Mouse (Mus musculus): ENCODE data around the gene Ctdsp1. TPM values are rescaled to one million over a fixed set of nuclear protein-coding genes. Genes with fewer than 3 reads are reported as not detected.

Ctdsp1 gene
- total and polyA plus RNA-seq, 3 experiments = 122 to 137 (median 122) TPM

DNA sequence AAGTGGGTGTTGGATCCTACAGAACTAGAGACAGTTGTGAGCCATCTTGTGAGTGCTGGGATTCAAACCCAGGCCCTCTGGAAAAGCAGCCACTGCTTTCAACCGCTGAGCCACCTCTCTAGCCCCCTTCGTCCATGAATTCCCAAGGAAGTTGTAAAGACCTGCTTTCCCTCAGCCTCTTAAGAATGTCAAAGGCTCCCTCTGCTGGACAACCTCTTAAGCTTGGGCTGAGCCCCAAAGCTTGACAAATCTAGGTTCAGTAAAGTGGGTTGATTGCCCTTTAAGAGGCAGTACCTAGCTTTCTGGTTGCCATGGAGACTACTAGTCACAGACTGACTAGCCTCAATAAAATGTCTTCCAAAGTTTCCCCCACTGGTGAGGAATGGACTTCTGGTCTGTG, 29.5 kb upstream of the Ctdsp1 start, which contains the start of gene Catip:
TSS of gene Catip (plus strand) at position 297 of the 400 bp plus-strand sequence.
- TF ChIP-seq CTCF (IDR thresholded peaks at IDR 0.05) (peak; percentile 92), POLR2A (IDR thresholded peaks at IDR 0.05; ENCODE audit: insufficient read depth, low read depth, low read length) (no peak), EP300 (IDR thresholded peaks at IDR 0.05; ENCODE audit: insufficient read depth, low read depth, low read length) (peak; percentile 66; the same call in 1 of the 2 replicates)
- DNase-seq = peak; percentile 72
- Histone ChIP-seq H3K79me2 (replicated peaks; ENCODE audit: control insufficient read depth, insufficient read depth, low read length) (no peaks in the 10 kb centered on the region), H3K4me3 (no peak within 1 kb of the TSS), H3K27ac (peak within 1 kb of the TSS; percentile 67; the same call in 1 of the 2 replicates), H3K27me3 (ENCODE audit: control insufficient read depth, insufficient read depth, low read length) (no peaks in the 10 kb centered on the region), H3K4me1 (ENCODE audit: control insufficient read depth, insufficient read depth, low read length) (peaks cover 19% of the 10 kb centered on the region), H3K36me3 (ENCODE audit: control insufficient read depth, insufficient read depth, low read length) (no peaks in the 10 kb centered on the region), H3K9ac (ENCODE audit: low read depth, low read length) (no peak within 1 kb of the TSS)
- WGBS = 3% methylated on average over 2 of the region's 2 CpGs
- intact Hi-C loops (cut with DNase I) = loop anchor here (1.0 to 5.0 kb wide), 6 partner anchors 29 to 157 kb away; partner anchors contain the start of gene Ctdsp1

DNA sequence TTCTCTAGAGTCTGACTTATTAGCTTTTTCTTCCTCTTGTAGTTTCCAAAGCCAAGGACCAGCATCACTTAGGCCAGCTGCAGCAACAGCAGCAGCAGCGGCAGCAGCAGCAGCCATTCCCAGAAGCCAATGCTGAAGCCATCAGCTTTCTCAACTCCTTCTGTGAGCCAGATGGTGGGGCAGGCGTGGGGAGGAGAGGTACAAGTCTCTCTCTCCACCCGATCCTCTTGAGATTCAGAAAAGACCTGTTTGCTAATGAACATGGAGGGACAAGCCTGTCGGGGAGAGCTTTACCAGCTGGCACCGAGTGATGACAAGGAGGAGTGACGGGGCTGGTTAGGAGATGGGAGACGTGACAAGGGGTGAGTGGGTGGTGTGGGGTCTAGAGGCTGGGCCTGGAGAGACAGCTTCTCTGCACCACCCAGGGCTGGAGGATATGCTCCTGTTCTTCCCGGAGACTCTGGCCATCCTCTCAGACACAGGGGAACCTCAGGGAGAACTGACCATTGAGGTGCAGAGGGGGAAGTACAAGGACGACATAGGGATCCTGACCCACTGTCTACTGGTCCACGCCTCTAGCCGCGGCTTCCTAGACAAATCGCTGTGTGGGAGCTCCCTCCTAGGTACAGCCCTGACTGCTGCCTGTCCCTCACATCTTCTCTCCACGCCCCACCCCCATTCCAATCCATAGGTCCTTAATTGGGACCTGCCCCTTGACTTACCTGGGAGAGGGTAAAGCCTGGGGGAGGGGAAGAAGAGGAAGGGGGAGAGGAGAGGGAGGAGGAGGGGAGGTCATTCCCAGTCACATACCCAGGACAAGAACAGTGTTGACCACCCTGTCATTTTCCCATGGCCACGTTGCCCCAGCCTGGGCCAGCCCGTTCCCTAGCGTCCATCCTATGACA, 28.7 kb upstream of the Ctdsp1 start:
- no peak for TF ChIP-seq CTCF (IDR thresholded peaks at IDR 0.05)
- TF ChIP-seq EP300 (IDR thresholded peaks at IDR 0.05; ENCODE audit: insufficient read depth, low read depth, low read length) = no peak
- no peak for TF ChIP-seq POLR2A (IDR thresholded peaks at IDR 0.05; ENCODE audit: insufficient read depth, low read depth, low read length)
- Histone ChIP-seq H3K27ac (peak overlapping the region; percentile 67), H3K9ac (ENCODE audit: low read depth, low read length) (no peak overlapping the region), H3K27me3 (ENCODE audit: control insufficient read depth, insufficient read depth, low read length) (no peaks in the 10 kb centered on the region), H3K4me3 (no peak overlapping the region), H3K79me2 (replicated peaks; ENCODE audit: control insufficient read depth, insufficient read depth, low read length) (no peaks in the 10 kb centered on the region), H3K36me3 (ENCODE audit: control insufficient read depth, insufficient read depth, low read length) (no peaks in the 10 kb centered on the region), H3K4me1 (ENCODE audit: control insufficient read depth, insufficient read depth, low read length) (peaks cover 19% of the 10 kb centered on the region)
- no peak for DNase-seq
- intact Hi-C loops (cut with DNase I) = loop anchor here (1.0 to 5.0 kb wide), 4 partner anchors 49 to 135 kb away; no protein-coding TSS in a partner anchor
- 62% methylated on average over 17 of the region's 17 CpGs for WGBS

GRCm38 (mm10) chr1:74363437-74363836, 27.9 kb upstream of the Ctdsp1 start:
- Histone ChIP-seq H3K4me1 (ENCODE audit: control insufficient read depth, insufficient read depth, low read length) (peaks cover 23% of the 10 kb centered on the region), H3K36me3 (ENCODE audit: control insufficient read depth, insufficient read depth, low read length) (no peaks in the 10 kb centered on the region), H3K27ac (peak overlapping the region; percentile 67), H3K27me3 (ENCODE audit: control insufficient read depth, insufficient read depth, low read length) (no peaks in the 10 kb centered on the region), H3K79me2 (replicated peaks; ENCODE audit: control insufficient read depth, insufficient read depth, low read length) (no peaks in the 10 kb centered on the region), H3K4me3 (no peak overlapping the region), H3K9ac (ENCODE audit: low read depth, low read length) (no peak overlapping the region)
- intact Hi-C loops (cut with DNase I) = loop anchor here (5.0 kb wide), 2 partner anchors 89 to 136 kb away; no protein-coding TSS in a partner anchor
- no peak for TF ChIP-seq EP300 (IDR thresholded peaks at IDR 0.05; ENCODE audit: insufficient read depth, low read depth, low read length)
- TF ChIP-seq POLR2A (IDR thresholded peaks at IDR 0.05; ENCODE audit: insufficient read depth, low read depth, low read length) = no peak
- no peak for TF ChIP-seq CTCF (IDR thresholded peaks at IDR 0.05)
- DNase-seq = peak in 1 of 2 experiments; percentile 43
- WGBS = 38% methylated on average over 5 of the region's 5 CpGs

DNA sequence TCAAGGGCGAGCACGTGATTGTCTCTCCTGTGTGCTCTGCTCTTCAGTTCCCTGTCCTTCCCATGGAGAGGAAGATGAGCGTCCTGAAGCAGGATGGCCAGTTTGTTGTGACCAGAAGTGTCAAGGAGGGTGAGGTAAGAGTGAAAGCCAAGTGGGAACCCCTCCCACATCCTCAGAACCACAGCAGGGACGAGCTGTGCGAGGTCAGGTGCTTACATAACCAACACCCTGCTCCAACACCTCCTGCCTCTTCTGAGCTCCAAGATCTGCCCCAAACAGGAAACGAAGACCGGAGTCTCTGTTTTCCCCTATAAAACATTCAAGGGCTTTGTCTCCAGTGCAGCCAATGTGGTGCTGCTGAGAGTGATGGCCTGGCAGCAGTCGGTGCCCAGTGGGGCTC, 27.0 kb upstream of the Ctdsp1 start:
- TF ChIP-seq CTCF (IDR thresholded peaks at IDR 0.05) (no peak), EP300 (IDR thresholded peaks at IDR 0.05; ENCODE audit: insufficient read depth, low read depth, low read length) (no peak; the same call in 1 of the 2 replicates), POLR2A (IDR thresholded peaks at IDR 0.05; ENCODE audit: insufficient read depth, low read depth, low read length) (no peak)
- H3K27me3 ChIP-seq (ENCODE audit: control insufficient read depth, insufficient read depth, low read length) = no peaks in the 10 kb centered on the region
- H3K4me3 ChIP-seq = no peak overlapping the region
- intact Hi-C loops (cut with DNase I) = loop anchor here (5.0 kb wide), 2 partner anchors 88 to 137 kb away; no protein-coding TSS in a partner anchor
- peak overlapping the region; percentile 67 for H3K27ac ChIP-seq
- H3K79me2 ChIP-seq (replicated peaks; ENCODE audit: control insufficient read depth, insufficient read depth, low read length) = no peaks in the 10 kb centered on the region
- WGBS = 46% methylated on average over 8 of the region's 8 CpGs
- H3K36me3 ChIP-seq (ENCODE audit: control insufficient read depth, insufficient read depth, low read length) = no peaks in the 10 kb centered on the region
- peaks cover 26% of the 10 kb centered on the region for H3K4me1 ChIP-seq (ENCODE audit: control insufficient read depth, insufficient read depth, low read length)
- 0 out of 2 replicates have a peak overlapping the region, but pooled peaks have one; percentile 15 for H3K9ac ChIP-seq (ENCODE audit: low read depth, low read length)
- DNase-seq = no peak

GRCm38 (mm10) chr1:74367886-74368645, 23.2 kb upstream of the Ctdsp1 start:
- DNase-seq = peak; percentile 79 to 85
- TF ChIP-seq EP300 (IDR thresholded peaks at IDR 0.05; ENCODE audit: insufficient read depth, low read depth, low read length) (0 out of 2 replicates have a peak, but pooled peaks have one; percentile 6), CTCF (IDR thresholded peaks at IDR 0.05) (peak; percentile 43), POLR2A (IDR thresholded peaks at IDR 0.05; ENCODE audit: insufficient read depth, low read depth, low read length) (peak; percentile 70)
- intact Hi-C loops (cut with DNase I) = no loop called here
- Histone ChIP-seq H3K27me3 (ENCODE audit: control insufficient read depth, insufficient read depth, low read length) (no peaks in the 10 kb centered on the region), H3K79me2 (replicated peaks; ENCODE audit: control insufficient read depth, insufficient read depth, low read length) (no peaks in the 10 kb centered on the region), H3K4me1 (ENCODE audit: control insufficient read depth, insufficient read depth, low read length) (peaks cover 20% of the 10 kb centered on the region), H3K36me3 (ENCODE audit: control insufficient read depth, insufficient read depth, low read length) (no peaks in the 10 kb centered on the region), H3K4me3 (peak overlapping the region; percentile 18), H3K27ac (peak overlapping the region; percentile 53), H3K9ac (ENCODE audit: low read depth, low read length) (peak overlapping the region; percentile 59)
- 8% methylated on average over 34 of the region's 34 CpGs for WGBS
